Mouse (Mus musculus) left cerebral cortex, adult 2 months (tissue): ENCODE results near the gene Pde4d. TPM values are rescaled to one million over a fixed set of nuclear protein-coding genes. Genes with fewer than 3 reads are reported as not detected.
"Not testable (repeated sequence)": the region's sequence is repeated elsewhere in the genome, so short reads cannot be mapped to it uniquely, and the experiment has no call there.

Experiments
- DNase-seq, 2 experiments: peaks; one replicate each; pipeline ENCODE4 v3.0.0; 2021 to 2022; ENCODE audit warnings: low spot score in 2 of 2, mixed read lengths in 1 of 2; ENCODE audit errors: extremely low spot score in 1 of 2
- H3K27ac ChIP-seq: fragments of 200-600 bp; 2 replicates; pipeline ENCODE4 v1.8.1; 2022
- H3K4me3 ChIP-seq: fragments of 200-600 bp; 2 replicates; pipeline ENCODE4 v1.8.1; 2022
- CTCF ChIP-seq: fragments of 200-600 bp; IDR thresholded peaks from 2 replicates; pipeline ENCODE4 v1.8.1; 2022; ENCODE audit warnings: antibody characterized with exemption, mild to moderate bottlenecking, moderate library complexity
- intact Hi-C: fragments of 180-260 bp; cut with DNase I; formaldehyde crosslinking; loops from one replicate; pipeline ENCODE4 v1.15.1; 2025
- total RNA-seq, 2 experiments: library from RNA; stranded (reverse); gene quantifications; 2 replicates each; pipeline ENCODE4 v1.2.3; 2021

Gene Pde4d
- total RNA-seq, 2 experiments from 2014 or later: 116 to 121 TPM

- intact Hi-C loops: no loop called here
- no peak for DNase-seq
- Histone ChIP-seq H3K4me3 (no peak overlapping the region), H3K27ac (no peak overlapping the region)
- TF ChIP-seq CTCF: no peak
Observed at GRCm38 (mm10) chr13:108677056-108677455, 227.3 kb downstream of the Pde4d start.

- Histone ChIP-seq H3K27ac (no peak overlapping the region), H3K4me3 (no peak overlapping the region)
- intact Hi-C loops: no loop called here
- DNase-seq: no peak
- no peak for TF ChIP-seq CTCF
Observed at GRCm38 (mm10) chr13:108683018-108683417, 233.3 kb downstream of the Pde4d start.

- Histone ChIP-seq H3K27ac (no peak overlapping the region), H3K4me3 (no peak overlapping the region)
- intact Hi-C loops: no loop called here
- no peak for DNase-seq
- TF ChIP-seq CTCF: no peak
Observed at GRCm38 (mm10) chr13:108685817-108686216, 236.1 kb downstream of the Pde4d start.

- intact Hi-C loops: no loop called here
- no peak overlapping the region for H3K4me3 ChIP-seq
- TF ChIP-seq CTCF: no peak
- H3K27ac ChIP-seq: no peak overlapping the region
- DNase-seq: no peak
Observed at GRCm38 (mm10) chr13:108686262-108686661, 236.5 kb downstream of the Pde4d start.

GRCm38 (mm10) chr13:108686807-108687206, 237.1 kb downstream of the Pde4d start:
- TF ChIP-seq CTCF: no peak
- Histone ChIP-seq H3K27ac (no peak overlapping the region), H3K4me3 (no peak overlapping the region)
- DNase-seq: no peak
- intact Hi-C loops: no loop called here

- intact Hi-C loops: no loop called here
- no peak for TF ChIP-seq CTCF
- Histone ChIP-seq H3K27ac (no peak overlapping the region), H3K4me3 (no peak overlapping the region)
- peak in 1 of 2 experiments; percentile 21 for DNase-seq
Observed at GRCm38 (mm10) chr13:108692883-108693550, 243.3 kb downstream of the Pde4d start.

- intact Hi-C loops: no loop called here
- no peak for DNase-seq
- no peak overlapping the region for H3K4me3 ChIP-seq
- no peak overlapping the region for H3K27ac ChIP-seq
- TF ChIP-seq CTCF: no peak
Observed at GRCm38 (mm10) chr13:108705441-108705840, 255.7 kb downstream of the Pde4d start.

- intact Hi-C loops: no loop called here
- Histone ChIP-seq H3K27ac (no peak overlapping the region), H3K4me3 (no peak overlapping the region)
- no peak for TF ChIP-seq CTCF
- DNase-seq: no peak
Observed at GRCm38 (mm10) chr13:108714032-108714431, 264.3 kb downstream of the Pde4d start.

GRCm38 (mm10) chr13:108715029-108715428, 265.3 kb downstream of the Pde4d start:
- Histone ChIP-seq H3K4me3 (no peak overlapping the region), H3K27ac (no peak overlapping the region)
- intact Hi-C loops: no loop called here
- TF ChIP-seq CTCF: no peak
- no peak for DNase-seq

- peak; percentile 62 for TF ChIP-seq CTCF
- intact Hi-C loops: loop anchor here (5.0 kb wide), 1 partner anchor 490 kb away; no protein-coding TSS in a partner anchor
- Histone ChIP-seq H3K27ac (no peak overlapping the region), H3K4me3 (no peak overlapping the region)
- peak in 1 of 2 experiments; percentile 13 for DNase-seq
Observed at GRCm38 (mm10) chr13:108722234-108722633, 272.5 kb downstream of the Pde4d start.

- intact Hi-C loops, DNase-seq, H3K4me3 ChIP-seq, H3K27ac ChIP-seq: not testable (repeated sequence)
Observed at GRCm38 (mm10) chr13:108734356-108734755, 284.6 kb downstream of the Pde4d start.

- no peak for TF ChIP-seq CTCF
- no peak for DNase-seq
- intact Hi-C loops: no loop called here
- no peak overlapping the region for H3K27ac ChIP-seq
- no peak overlapping the region for H3K4me3 ChIP-seq
Observed at GRCm38 (mm10) chr13:108751155-108751840, 301.6 kb downstream of the Pde4d start.

- TF ChIP-seq CTCF: no peak
- DNase-seq: no peak
- H3K27ac ChIP-seq: no peak overlapping the region
- intact Hi-C loops: no loop called here
- no peak overlapping the region for H3K4me3 ChIP-seq
Observed at GRCm38 (mm10) chr13:108757477-108757876, 307.7 kb downstream of the Pde4d start.
